Mouse (Mus musculus): ENCODE data around the gene Specc1l. TPM values are rescaled to one million over a fixed set of nuclear protein-coding genes. Genes with fewer than 3 reads are reported as not detected.
A peak's percentile ranks its signal among the peaks of the same experiment; 100 is the strongest.

Specc1l gene
- polyA plus RNA-seq, 1 experiment from 2014 or later, result 27.6 TPM

DNA sequence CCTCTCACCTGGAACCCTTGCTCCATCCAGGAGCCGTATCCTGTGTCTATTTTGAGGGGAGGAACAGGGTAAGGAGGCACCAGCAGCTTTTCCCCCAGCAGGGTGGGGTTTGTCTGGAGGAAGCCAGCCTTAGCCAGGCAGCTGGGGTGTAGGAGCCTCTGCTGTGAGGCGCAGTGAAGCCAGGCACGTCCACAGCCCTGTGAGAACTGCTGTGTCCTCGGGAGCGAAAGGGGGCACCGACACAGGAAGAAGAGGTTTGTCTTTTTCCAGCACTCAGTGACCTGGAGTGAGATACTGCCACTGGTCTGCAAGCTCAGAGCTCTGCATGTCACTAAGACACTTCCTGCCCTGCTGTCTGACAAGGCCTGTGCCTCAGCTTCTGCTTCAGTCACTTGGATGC, 92.5 kb downstream of the Specc1l start:
- peak overlapping the region; percentile 8; the same call in 1 of the 2 replicates for H3K27ac ChIP-seq (ENCODE audit: low read depth, low read length)
- H3K4me3 ChIP-seq (ENCODE audit: low read length), result no peak overlapping the region
- H3K36me3 ChIP-seq (ENCODE audit: control insufficient read depth, insufficient read depth, low read length), result peaks cover 46% of the 10 kb centered on the region
- H3K4me2 ChIP-seq (replicated peaks; ENCODE audit: low read depth, low read length), result no peak overlapping the region
- H3K9me3 ChIP-seq (ENCODE audit: control insufficient read depth, low read length), result no peaks in the 10 kb centered on the region
- H3K9ac ChIP-seq (ENCODE audit: low read depth, low read length), result no peak overlapping the region
- peaks cover 7% of the 10 kb centered on the region; the same call in 1 of the 2 replicates for H3K4me1 ChIP-seq (ENCODE audit: control insufficient read depth, insufficient read depth, low read length)
- 30% methylated on average over 6 of the region's 6 CpGs for WGBS
- peak; percentile 67; the same call in 1 of the 2 replicates for ATAC-seq (ENCODE audit: low FRiP score, low TSS enrichment)
- no peaks in the 10 kb centered on the region for H3K27me3 ChIP-seq (ENCODE audit: control insufficient read depth, insufficient read depth, low read length)

DNA sequence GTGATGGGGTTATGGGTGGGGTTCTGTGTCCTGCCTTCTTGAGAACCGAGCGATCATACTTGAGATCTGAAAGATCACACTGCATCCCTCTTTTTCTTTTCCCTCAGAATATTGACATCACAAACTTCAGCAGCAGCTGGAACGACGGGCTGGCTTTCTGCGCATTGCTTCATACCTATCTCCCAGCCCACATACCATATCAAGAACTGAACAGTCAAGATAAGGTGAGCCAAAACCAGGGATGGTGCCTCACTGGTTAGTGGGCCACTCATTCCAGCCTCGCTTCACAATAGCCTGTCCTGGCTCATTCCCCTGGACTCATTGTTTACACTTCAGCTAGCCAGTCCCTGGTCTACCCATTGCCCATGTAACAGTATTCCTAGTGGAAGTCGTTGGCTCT, 95.3 kb downstream of the Specc1l start:
- no peaks in the 10 kb centered on the region for H3K9me3 ChIP-seq (ENCODE audit: control insufficient read depth, low read length)
- WGBS, result 89% methylated on average over 7 of the region's 7 CpGs

DNA sequence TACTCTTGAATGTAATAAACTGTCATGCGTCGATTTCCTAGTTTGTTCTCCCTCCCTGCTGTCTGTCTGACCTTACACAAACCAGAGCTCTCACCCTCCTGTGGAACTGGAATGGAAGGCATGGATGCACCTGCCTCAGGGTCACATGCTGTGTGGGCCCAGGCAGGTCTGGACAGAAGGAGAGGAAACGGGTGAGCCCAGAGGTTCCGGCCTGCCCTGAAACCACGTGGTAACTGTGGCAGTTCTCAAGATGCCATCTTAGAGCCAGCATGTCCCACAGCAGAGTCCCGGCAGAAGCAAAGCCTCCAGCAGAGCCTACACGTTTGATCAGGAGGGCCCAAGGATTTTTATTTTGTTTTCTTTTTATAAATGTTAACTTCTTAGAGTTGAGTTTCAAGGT, 100.5 kb downstream of the Specc1l start:
- Histone ChIP-seq H3K36me3 (ENCODE audit: control insufficient read depth, insufficient read depth, low read length) (peaks cover 44% of the 10 kb centered on the region), H3K9ac (ENCODE audit: low read depth, low read length) (no peak overlapping the region), H3K27ac (ENCODE audit: low read depth, low read length) (no peak overlapping the region), H3K4me3 (ENCODE audit: low read length) (no peak overlapping the region), H3K4me1 (ENCODE audit: control insufficient read depth, insufficient read depth, low read length) (peaks cover 20% of the 10 kb centered on the region), H3K9me3 (ENCODE audit: control insufficient read depth, low read length) (no peaks in the 10 kb centered on the region), H3K4me2 (replicated peaks; ENCODE audit: low read depth, low read length) (no peak overlapping the region), H3K27me3 (ENCODE audit: control insufficient read depth, insufficient read depth, low read length) (peaks cover 4% of the 10 kb centered on the region; the same call in 1 of the 2 replicates)
- WGBS, result 71% methylated on average over 7 of the region's 7 CpGs
- no peak for ATAC-seq (ENCODE audit: low FRiP score, low TSS enrichment)

More for the DNA sequence above, 95.3 kb downstream of the Specc1l start:
- no peak for ATAC-seq (ENCODE audit: low FRiP score, low TSS enrichment)
- no peak overlapping the region for H3K27ac ChIP-seq (ENCODE audit: low read depth, low read length)
- peaks cover 64% of the 10 kb centered on the region for H3K36me3 ChIP-seq (ENCODE audit: control insufficient read depth, insufficient read depth, low read length)
- H3K4me3 ChIP-seq (ENCODE audit: low read length), result no peak overlapping the region
- no peak overlapping the region for H3K4me2 ChIP-seq (replicated peaks; ENCODE audit: low read depth, low read length)
- H3K9ac ChIP-seq (ENCODE audit: low read depth, low read length), result no peak overlapping the region
- H3K4me1 ChIP-seq (ENCODE audit: control insufficient read depth, insufficient read depth, low read length), result 0 out of 2 replicates have a peak, but pooled peaks cover 5% of the 10 kb centered on the region
- H3K27me3 ChIP-seq (ENCODE audit: control insufficient read depth, insufficient read depth, low read length), result no peaks in the 10 kb centered on the region

DNA sequence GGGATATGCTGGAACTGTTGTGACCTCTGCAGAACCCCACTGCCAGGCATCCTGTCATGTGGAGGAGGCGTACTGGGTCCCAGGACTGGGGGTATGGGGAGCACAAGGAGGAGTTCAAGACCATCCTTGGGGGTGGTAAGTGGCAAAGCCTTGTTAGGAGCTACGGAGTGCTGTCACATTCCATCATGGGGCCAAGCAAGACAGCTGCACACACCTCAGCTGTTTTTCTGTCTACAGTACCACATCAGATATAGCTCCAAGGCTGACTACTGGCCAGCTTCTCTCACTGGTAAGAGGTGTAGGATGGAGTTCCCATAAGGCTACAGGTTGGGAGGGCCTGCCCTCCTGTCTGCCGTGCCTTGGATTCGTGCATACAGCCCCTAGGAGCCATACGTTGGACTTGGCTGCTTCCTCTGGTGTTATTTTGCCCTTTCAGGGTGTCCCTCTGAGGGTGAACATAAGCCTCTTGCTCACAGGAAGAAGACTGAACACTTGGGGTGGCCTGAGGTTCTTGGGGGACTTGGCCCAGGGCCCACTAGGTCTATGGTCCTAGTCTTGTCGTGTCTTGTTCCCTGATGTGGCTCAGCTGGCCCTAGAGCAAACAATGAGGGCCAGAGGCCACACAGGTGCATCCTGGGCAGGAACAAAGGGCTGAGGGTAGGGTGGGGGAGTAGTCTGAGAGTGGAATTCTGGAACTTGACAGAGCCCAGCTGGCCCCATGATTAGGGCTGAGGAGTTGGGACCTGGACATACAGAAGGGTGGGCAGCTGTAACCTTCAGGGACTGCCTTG, 102.5 kb downstream of the Specc1l start:
- Histone ChIP-seq H3K4me3 (ENCODE audit: low read length) (no peak overlapping the region), H3K9me3 (ENCODE audit: control insufficient read depth, low read length) (no peaks in the 10 kb centered on the region), H3K36me3 (ENCODE audit: control insufficient read depth, insufficient read depth, low read length) (peaks cover 25% of the 10 kb centered on the region), H3K9ac (ENCODE audit: low read depth, low read length) (no peak overlapping the region), H3K4me2 (replicated peaks; ENCODE audit: low read depth, low read length) (no peak overlapping the region), H3K4me1 (ENCODE audit: control insufficient read depth, insufficient read depth, low read length) (peaks cover 20% of the 10 kb centered on the region), H3K27ac (ENCODE audit: low read depth, low read length) (no peak overlapping the region), H3K27me3 (ENCODE audit: control insufficient read depth, insufficient read depth, low read length) (peaks cover 16% of the 10 kb centered on the region)
- 47% methylated on average over 6 of the region's 6 CpGs for WGBS
- peak; percentile 26; the same call in 1 of the 2 replicates for ATAC-seq (ENCODE audit: low FRiP score, low TSS enrichment)

DNA sequence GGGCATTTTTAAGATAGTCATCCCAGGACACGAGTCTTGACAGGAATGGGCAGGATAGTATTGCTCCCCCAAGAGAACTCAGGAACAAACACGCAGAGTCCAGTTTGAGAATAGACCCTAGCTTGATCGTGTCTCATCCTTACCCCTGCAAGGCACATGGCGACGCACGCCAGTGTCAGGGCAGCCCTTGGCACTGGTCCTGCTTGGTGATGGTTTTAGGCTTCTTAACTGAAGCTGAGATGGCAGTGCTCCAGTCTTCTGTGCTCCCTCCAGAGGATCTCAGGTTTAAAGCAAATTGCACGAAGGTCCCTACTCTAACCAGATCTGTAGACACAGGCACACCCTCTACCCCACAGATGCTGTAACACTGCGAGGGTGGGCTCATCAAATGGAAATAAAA, 103.9 kb downstream of the Specc1l start:
- 74% methylated on average over 8 of the region's 8 CpGs for WGBS
- no peak overlapping the region for H3K4me3 ChIP-seq (ENCODE audit: low read length)

DNA sequence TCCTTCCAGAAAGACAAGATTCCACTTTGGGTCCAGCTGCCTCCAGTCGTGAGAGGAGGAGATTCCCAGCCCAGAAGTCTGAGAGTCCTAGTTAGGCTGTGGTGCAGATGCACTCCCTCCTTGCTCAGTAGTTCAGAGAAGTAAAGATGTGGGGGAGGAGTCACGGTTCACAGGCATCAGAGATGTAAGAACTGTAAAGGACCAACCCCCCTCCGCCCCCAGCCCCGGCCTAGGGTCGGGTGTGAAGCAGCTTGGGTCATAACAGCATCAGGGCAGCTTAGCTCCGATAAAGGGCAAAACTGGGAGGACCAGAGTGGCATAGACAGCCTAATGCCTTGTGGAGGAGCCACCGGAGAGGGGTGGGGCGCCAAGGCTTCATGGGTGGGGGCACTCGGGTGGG, 104.6 kb downstream of the Specc1l start:
- H3K4me3 ChIP-seq (ENCODE audit: low read length), result peak overlapping the region; percentile 46
- 2% methylated on average over 9 of the region's 9 CpGs for WGBS
- peak overlapping the region; percentile 68 for H3K4me2 ChIP-seq (replicated peaks; ENCODE audit: low read depth, low read length)
- H3K27ac ChIP-seq (ENCODE audit: low read depth, low read length), result no peak overlapping the region
- peaks cover 19% of the 10 kb centered on the region for H3K27me3 ChIP-seq (ENCODE audit: control insufficient read depth, insufficient read depth, low read length)
- H3K4me1 ChIP-seq (ENCODE audit: control insufficient read depth, insufficient read depth, low read length), result peaks cover 20% of the 10 kb centered on the region
- no peaks in the 10 kb centered on the region for H3K9me3 ChIP-seq (ENCODE audit: control insufficient read depth, low read length)
- peaks cover 4% of the 10 kb centered on the region for H3K36me3 ChIP-seq (ENCODE audit: control insufficient read depth, insufficient read depth, low read length)
- ATAC-seq (ENCODE audit: low FRiP score, low TSS enrichment), result peak; percentile 58
- peak overlapping the region; percentile 55; the same call in 1 of the 2 replicates for H3K9ac ChIP-seq (ENCODE audit: low read depth, low read length)

More for the DNA sequence above, 103.9 kb downstream of the Specc1l start:
- peaks cover 20% of the 10 kb centered on the region for H3K4me1 ChIP-seq (ENCODE audit: control insufficient read depth, insufficient read depth, low read length)
- ATAC-seq (ENCODE audit: low FRiP score, low TSS enrichment), result no peak
- H3K27me3 ChIP-seq (ENCODE audit: control insufficient read depth, insufficient read depth, low read length), result peaks cover 19% of the 10 kb centered on the region
- no peak overlapping the region for H3K4me2 ChIP-seq (replicated peaks; ENCODE audit: low read depth, low read length)
- H3K36me3 ChIP-seq (ENCODE audit: control insufficient read depth, insufficient read depth, low read length), result peaks cover 11% of the 10 kb centered on the region
- H3K9ac ChIP-seq (ENCODE audit: low read depth, low read length), result no peak overlapping the region
- H3K27ac ChIP-seq (ENCODE audit: low read depth, low read length), result no peak overlapping the region
- H3K9me3 ChIP-seq (ENCODE audit: control insufficient read depth, low read length), result no peaks in the 10 kb centered on the region

DNA sequence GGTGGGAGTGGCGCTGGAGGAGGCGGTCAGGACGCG, 104.8 kb downstream of the Specc1l start, which contains the start of gene Adora2a:
Adora2a (plus strand) TSS at position 6 of the 36 bp plus-strand sequence.
- WGBS, result 0% methylated on average over 3 of the region's 4 CpGs
- ATAC-seq (ENCODE audit: low FRiP score, low TSS enrichment), result no peak
- H3K27ac ChIP-seq (ENCODE audit: low read depth, low read length), result peak within 1 kb of the TSS; percentile 37; the same call in 1 of the 2 replicates

DNA sequence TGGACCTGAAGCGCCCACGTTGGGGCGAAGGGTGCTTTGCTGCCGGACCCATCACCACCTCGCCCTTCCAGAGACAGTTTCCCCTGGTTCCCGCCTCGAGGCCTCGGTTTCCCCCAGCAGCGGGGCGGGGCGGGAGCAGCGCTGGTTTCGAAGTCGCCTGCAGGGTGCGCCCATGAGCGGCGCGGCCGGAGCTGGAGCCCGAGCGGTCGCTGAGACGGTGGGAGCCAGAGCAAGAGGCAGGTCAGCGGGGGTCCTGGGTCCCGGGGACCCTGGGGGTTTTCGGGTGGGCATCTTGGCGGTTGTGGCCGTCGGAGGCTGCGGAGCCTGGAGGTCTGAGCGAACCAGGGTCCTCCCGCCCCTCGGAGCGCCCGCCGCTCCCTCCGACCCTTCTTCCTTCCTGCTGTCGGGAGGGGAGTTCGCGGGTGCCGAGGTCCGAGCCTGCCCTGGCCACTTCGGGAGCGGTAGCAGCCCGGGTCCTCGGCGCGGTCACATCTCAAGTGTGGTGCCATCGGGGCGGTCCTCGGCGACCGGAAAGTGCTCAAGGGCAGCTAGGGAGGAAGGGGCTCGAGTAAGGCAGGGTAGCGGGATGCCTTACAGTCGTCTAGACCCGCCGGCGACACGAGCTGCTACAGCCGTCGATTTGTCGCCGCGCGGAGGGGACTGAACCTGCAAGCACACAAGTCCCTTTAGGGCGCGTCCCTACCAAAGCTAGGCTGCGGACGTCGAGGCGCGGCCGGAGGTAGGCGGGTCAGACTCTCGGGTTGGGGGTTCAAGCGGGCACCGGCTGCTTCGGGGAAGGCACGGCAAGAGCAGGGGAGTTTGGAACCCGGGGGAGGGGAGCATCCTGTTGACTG, 105.3 kb downstream of the Specc1l start:
- H3K4me2 ChIP-seq (replicated peaks; ENCODE audit: low read depth, low read length), result peak overlapping the region; percentile 68
- H3K4me3 ChIP-seq (ENCODE audit: low read length), result peak overlapping the region; percentile 46
- ATAC-seq (ENCODE audit: low FRiP score, low TSS enrichment), result peak; percentile 68
- H3K27me3 ChIP-seq (ENCODE audit: control insufficient read depth, insufficient read depth, low read length), result peaks cover 19% of the 10 kb centered on the region
- no peaks in the 10 kb centered on the region for H3K36me3 ChIP-seq (ENCODE audit: control insufficient read depth, insufficient read depth, low read length)
- peak overlapping the region; percentile 55 for H3K9ac ChIP-seq (ENCODE audit: low read depth, low read length)
- H3K4me1 ChIP-seq (ENCODE audit: control insufficient read depth, insufficient read depth, low read length), result peaks cover 20% of the 10 kb centered on the region
- H3K9me3 ChIP-seq (ENCODE audit: control insufficient read depth, low read length), result no peaks in the 10 kb centered on the region
- H3K27ac ChIP-seq (ENCODE audit: low read depth, low read length), result peak overlapping the region; percentile 37; the same call in 1 of the 2 replicates
- under 1% methylated on average over 69 of the region's 81 CpGs for WGBS

More for the DNA sequence above, 104.8 kb downstream of the Specc1l start, which contains the start of gene Adora2a:
- Histone ChIP-seq H3K9me3 (ENCODE audit: control insufficient read depth, low read length) (no peaks in the 10 kb centered on the region), H3K9ac (ENCODE audit: low read depth, low read length) (peak within 1 kb of the TSS; percentile 55), H3K4me3 (ENCODE audit: low read length) (peak within 1 kb of the TSS; percentile 46), H3K36me3 (ENCODE audit: control insufficient read depth, insufficient read depth, low read length) (peaks cover 2% of the 10 kb centered on the region), H3K4me2 (replicated peaks; ENCODE audit: low read depth, low read length) (peak within 1 kb of the TSS; percentile 68), H3K27me3 (ENCODE audit: control insufficient read depth, insufficient read depth, low read length) (peaks cover 19% of the 10 kb centered on the region), H3K4me1 (ENCODE audit: control insufficient read depth, insufficient read depth, low read length) (peaks cover 20% of the 10 kb centered on the region)

DNA sequence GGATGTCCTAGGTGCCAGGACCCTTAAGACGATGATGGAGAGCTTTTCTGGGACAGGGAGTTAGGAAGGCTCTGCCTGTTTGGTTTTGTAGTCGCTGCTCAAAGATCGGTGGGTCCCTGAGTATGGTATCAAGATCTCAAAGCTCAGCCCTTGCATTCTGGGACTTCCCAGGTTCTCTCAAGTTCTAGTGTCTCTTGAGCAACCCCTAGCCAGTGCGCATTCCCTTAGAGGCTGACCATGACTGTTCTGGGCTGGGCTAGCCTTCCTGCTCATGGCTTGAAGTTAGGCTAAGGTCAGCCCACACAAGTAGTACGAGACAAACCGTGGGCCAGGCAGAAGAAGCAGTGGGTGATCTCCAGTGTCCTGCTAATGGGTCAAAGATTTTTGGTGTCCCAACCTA, 106.3 kb downstream of the Specc1l start:
- Histone ChIP-seq H3K4me3 (ENCODE audit: low read length) (peak overlapping the region; percentile 46; the same call in 1 of the 2 replicates), H3K27me3 (ENCODE audit: control insufficient read depth, insufficient read depth, low read length) (peaks cover 19% of the 10 kb centered on the region), H3K4me2 (replicated peaks; ENCODE audit: low read depth, low read length) (peak overlapping the region; percentile 68), H3K4me1 (ENCODE audit: control insufficient read depth, insufficient read depth, low read length) (peaks cover 20% of the 10 kb centered on the region), H3K36me3 (ENCODE audit: control insufficient read depth, insufficient read depth, low read length) (no peaks in the 10 kb centered on the region), H3K9me3 (ENCODE audit: control insufficient read depth, low read length) (no peaks in the 10 kb centered on the region), H3K27ac (ENCODE audit: low read depth, low read length) (no peak overlapping the region), H3K9ac (ENCODE audit: low read depth, low read length) (peak overlapping the region; percentile 34; the same call in 1 of the 2 replicates)
- 84% methylated on average over 6 of the region's 6 CpGs for WGBS
- ATAC-seq (ENCODE audit: low FRiP score, low TSS enrichment), result no peak

Measured in kidney, embryonic 14.5 days (tissue).